Mouse (Mus musculus): Measurements from ENCODE around the gene Ak9.

GRCm38 (mm10) chr10:41473782-41474468 is 170.1 kb downstream of the Ak9 start:
- no peak for TF ChIP-seq CTCF (IDR thresholded peaks at IDR 0.05; ENCODE audit: low read depth)
- TF ChIP-seq EP300 (optimal IDR thresholded peaks at IDR 0.05): no peak
